Mouse (Mus musculus): ENCODE data around the gene Cry1.

- TF ChIP-seq GATA1 (IDR thresholded peaks at IDR 0.05; ENCODE audit: borderline replicate concordance, low read length), result no peak
- no peak for TF ChIP-seq FLI1 (IDR thresholded peaks at IDR 0.05; ENCODE audit: low read length)
These were observed 56.4 kb downstream of the Cry1 start for GRCm38 (mm10) chr10:85128453-85128852.

Measured in megakaryocyte, embryonic 14.5 days (primary cell).